Mouse (Mus musculus) kidney, adult 18-20 months (tissue): ENCODE results near the gene Zfp592.
A peak's percentile ranks its signal among the peaks of the same experiment; 100 is the strongest.
"Not testable (repeated sequence)": the region's sequence is repeated elsewhere in the genome, so short reads cannot be mapped to it uniquely, and the experiment has no call there.

Experiments
- DNase-seq: peaks from one replicate; pipeline ENCODE4 v3.0.0; 2021

Zfp592 gene

DNA sequence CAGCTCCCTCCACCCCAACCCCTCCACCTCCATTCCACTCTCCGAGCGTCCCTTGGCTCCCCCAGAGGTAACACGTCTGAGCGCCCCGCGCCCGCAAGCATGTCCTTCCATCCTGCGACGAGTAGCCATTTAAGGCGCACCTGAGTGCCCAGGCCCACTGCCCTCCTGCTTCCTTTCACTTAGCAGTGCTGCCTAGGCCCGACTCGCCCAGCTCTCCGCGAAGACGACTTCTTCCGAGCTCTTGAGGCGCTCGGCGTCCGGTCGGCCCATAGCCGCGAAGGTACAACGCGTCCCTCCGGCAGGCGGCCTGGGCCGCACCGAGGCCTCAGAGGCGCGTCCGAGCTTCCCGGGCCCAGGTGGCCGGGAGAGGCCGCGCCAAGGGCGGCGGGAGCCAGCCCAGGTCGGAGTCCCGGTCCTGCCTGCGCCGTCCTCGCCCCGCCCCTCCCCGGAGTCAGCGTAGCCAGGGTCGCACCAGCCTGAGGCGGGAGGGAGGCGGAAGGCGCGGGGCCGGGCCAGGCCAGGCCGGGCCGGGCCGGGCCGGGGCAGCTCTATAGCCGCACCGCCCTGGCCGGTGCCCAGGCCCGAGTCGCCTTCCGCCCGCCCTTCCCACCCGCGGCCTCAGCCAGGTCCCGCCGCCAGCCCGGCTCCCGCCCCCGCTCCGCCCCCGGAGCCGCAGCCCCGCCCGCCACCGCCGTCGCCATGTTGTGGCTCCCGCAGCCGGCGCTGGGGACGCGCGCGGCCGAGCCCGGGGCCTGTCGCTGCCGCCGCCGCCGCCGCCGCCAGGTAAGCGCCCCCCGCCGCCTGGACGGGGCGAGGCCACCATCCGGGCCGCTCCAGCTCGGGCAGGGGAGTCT, at the start of gene Zfp592:
TSS of gene Zfp592 (plus strand) at position 702 of the 854 bp plus-strand sequence.
- peak; percentile 92 for DNase-seq

DNA sequence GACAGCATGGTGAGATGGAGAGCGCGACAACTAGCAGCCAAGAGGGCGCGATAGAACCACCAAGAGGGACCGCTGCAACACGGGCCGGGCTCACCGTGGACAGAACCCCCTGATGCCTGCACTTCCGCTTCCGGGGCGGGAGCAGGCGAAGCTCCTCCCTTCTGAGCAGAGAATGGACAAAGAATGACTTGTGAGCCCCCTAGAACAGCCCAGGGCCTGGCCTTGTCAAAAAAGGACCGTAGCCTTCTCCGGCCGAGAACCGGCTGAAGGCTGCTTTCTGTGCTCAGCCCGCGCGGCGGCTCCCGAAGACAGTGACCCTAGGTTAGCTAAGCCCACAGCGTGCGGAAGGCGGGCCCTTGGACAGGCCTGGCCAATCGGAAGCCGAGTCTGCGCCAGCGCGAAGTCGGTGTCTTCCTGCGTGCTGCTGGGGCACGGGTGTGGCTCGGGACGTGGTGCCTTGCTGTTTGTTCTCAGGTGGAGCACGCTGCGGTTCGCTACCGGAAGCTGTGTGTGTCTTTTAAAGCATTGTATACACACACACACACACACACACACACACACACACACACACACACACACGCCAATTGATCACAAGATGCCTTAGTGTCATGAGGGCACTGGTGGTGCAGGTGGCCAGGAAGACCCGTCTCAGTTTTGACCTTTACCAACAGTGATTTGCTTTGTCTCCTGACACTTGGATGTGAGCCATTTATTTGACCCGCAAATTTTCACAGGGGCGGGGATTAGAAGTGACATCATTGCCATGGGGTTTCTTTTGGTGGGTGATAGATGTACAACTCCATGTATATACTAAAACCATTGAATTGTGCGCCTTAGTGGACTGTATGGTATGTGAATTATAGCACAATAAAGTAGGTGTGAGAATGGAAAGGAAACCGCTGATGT, 45.8 kb upstream of the Zfp592 start, which contains the start of gene Sec11a:
TSS of gene Sec11a (minus strand) at position 336 of the 906 bp plus-strand sequence.
- DNase-seq = peak; percentile 97

DNA sequence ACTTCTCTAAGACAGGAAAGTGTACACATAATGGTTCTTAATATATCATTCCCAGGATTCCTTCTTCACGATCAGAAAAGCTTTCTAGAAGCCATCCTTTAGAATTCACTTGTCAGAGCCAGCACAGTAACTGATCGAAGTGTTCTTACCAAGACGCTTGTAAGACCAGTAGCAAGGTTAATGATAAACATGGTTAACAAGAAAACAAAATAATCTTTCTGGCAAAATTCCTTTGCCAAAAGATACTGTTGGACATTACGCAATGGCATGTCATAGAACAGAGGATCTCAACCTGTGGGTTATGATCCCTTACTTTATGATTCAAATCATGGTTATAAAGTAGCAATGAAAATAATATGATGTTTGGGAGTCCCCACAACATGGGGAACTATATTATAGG, 42.0 kb upstream of the Zfp592 start:
- no peak for DNase-seq

DNA sequence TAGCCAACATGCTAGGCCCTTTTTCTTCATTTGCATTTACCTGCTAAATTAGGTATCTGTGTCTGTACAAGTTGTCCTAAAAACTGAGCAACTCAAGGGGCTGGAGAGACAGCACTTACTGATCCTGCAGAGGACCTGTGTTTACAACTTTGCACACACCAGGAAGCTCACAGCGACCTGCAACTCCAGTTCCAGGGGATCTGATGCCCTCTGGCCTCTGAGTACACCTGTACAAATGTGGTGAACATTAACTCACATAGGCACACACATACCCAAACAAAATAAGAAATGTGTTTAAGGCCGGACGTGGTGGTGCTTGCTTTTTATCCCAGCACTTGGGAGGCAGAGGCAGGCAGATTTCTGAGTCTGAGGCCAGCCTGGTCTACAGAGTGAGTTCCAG, 41.3 kb upstream of the Zfp592 start:
- no peak for DNase-seq

DNA sequence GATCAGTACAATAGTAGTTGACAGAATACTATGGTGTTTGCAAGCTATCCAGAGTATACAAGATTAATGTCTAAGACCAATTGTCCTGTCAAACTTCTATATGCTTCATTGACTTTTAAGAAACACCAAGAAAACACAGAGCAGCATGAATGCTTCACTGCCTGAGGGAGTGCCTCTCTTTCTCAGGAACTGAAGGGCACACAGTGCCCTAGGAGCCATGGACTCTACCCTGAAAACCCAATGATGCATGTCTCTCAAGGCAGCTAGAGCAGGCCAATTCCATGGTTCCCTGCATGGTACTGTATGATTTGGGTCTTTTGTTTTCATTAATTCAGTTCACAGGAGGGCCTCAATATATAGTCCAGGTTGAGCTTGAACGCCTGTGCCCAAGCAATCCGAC, 39.2 kb upstream of the Zfp592 start:
- no peak for DNase-seq

DNA sequence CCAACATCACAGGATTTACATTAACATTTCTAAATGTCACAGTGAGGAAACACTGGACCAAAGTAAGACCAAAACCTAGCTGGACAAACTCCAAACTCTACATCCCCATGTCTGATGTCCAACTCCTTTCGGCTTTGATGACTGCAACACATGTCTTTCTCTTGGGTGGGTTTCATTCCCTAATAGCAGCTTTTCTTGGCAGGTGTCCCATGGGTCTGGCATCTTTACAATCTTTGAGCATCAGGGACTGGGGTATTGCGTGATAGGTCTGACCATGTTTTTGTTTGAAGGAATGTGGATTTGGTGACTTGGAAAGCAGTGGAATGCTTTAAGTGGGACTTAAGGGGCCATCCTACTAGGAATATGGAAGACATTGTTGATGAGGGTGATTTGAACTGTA, 36.6 kb upstream of the Zfp592 start:
- DNase-seq = no peak

DNA sequence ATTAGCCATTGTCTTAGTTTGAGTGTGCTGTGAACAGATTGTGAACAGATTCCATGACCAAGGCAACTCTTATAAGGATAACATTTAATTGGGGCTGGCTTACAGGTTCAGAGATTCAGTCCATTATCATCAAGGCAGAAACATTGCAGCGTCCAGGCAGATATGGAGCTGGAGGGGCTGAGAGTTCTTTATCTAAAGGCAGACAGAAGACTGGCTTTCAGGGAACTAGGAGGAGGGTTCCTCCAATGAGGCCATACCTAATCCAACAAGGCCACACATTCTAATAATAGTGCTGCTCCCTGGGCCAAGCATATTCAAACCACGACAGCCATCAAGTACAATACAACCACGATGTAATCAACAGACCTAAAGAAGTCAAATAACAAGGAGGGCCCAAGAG, 34.5 kb upstream of the Zfp592 start:
- no peak for DNase-seq

DNA sequence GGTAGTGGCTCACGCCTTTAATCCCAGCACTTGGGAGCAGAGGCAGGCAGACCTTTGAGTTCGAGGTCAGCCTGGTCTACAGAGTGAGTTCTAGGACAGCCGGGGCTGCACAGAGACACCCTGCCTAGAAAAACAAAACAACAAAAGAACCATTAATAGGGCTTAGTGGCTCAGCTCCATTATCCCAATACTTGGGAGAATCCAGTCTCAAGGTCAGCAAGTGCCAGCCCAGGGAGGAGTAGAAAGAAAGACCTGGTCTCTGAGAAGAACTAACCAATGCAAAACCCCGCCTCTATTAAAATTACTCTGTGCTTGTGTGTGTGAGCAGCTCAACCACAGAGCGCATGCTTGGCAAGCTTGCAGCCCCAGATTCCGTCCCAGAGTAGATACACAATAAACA, 30.7 kb upstream of the Zfp592 start:
- no peak for DNase-seq

DNA sequence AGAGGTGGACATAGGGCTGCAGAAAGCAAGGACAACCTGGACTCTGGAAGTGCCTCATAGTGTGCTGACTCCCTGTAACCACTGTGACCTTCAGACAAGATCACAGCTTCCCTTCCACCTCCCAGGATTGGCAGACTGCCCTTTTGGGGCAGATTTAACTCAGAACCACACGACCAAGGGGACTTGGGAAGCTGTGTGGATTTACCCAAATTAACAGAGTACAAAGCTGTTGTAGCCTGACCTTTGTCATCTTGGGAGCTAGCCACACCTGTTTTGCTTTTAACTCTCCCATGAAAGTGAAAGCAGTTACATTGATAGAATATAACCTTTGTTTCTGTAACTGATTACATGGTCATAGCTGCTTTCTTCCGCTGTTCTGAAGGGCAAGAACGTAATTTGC, 22.6 kb upstream of the Zfp592 start:
- DNase-seq = peak; percentile 78

DNA sequence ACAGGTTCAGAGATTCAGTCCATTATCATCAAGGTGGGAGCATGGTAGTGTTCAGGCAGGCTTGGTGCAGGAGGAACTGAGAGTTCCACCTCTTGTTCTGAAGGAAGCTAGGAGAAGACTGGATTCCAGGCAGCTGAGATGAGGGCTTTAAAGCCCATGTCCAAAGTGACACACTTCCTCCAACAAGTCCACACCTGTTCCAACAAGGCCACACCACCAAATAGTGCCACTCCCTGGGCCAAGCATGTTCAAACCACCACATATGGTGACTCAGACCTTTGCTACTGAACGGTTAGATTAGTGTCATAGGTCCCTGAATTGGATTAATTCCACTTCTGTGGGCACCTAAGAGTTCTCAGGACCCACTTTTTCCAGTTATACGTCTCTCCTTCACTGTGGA, 22.1 kb upstream of the Zfp592 start:
- DNase-seq = no peak

DNA sequence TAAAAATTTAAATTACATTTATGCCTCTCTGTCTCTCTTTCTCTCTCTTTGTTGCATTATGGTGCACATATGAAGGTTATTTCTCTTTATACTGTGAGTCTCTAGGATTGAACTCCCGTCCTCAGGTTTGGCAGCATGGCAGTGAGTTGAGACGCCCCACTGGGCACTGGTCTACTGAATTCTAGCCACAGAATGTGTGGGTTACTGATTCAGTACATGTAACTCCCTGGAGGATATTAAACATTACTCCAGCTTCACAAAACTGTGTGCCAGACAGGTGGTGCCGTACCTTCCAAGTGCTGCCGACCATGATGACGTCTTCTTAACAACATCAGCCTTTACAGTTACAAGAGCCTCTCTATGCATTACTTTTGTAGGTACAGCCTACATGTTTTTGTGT, 21.4 kb upstream of the Zfp592 start:
- DNase-seq = no peak

DNA sequence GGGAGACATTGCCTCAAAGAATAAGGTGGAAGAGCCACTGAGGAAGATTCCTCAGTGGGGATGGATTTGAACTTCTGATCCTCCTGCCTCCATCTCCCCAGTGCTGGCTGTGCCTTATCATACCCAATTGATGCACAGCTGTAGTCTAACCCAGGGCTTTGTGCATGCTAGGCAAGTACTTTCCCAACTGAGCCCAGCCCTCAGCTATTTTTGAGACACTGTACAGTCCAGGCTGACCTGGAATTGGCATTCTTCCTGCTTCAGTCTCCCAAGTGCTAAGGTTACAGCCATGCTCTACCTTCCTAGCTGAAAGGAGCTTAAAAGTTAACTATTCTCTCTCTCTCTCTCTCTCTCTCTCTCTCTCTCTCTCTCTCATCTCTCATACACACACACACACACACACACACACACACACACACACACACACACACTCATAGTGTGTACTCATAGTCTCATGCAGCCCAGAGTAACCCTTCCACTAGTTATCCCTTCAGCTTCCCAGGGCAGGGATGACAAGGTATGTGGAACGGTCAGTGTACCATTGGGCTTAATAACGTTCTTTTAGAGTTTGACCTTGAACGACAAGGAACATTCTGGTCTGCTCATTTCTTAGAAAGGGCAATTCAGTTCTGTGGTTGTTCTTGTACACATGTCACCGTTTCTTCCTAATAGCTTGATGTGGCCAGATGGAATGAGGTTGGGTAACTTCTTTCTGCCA, 20.4 kb upstream of the Zfp592 start:
- DNase-seq = not testable (repeated sequence)

DNA sequence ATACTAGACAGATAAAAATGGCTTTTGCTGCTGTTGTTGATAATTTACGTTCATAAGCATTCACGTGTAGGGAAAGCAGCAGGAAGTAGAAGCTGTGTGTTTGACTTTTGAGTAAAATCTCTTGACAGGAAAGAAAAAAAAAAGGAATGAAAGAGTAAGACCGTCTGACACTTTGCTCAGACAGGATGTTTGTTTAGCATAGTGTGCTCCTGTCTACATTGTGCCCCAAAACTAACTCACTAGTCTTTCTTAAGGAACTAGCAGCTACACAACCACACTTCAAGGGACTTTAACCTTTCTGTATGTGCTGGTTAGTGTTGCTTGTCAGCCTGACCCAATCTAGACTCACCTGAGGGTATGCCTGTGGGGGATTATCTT, 19.9 kb upstream of the Zfp592 start:
- DNase-seq = not testable (repeated sequence)

DNA sequence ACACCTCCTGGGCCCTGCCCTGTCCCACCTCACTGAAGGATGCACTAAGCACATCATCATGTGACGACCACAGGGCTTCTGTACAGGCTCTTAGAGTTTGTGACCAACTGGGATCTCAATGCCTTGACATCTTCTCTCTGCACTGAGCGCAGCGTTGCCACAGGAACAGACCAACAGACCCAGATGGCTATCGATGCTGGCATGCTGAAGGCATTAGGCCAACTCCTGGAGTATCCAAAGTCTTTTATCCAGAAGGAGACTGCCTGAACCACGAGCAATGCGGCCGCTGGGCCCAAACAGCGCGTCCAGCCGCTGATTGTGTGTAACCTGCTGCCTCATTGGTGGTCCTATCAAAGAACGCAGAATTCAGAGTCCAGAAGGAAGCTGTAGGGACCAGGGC, 12.9 kb upstream of the Zfp592 start:
- no peak for DNase-seq

DNA sequence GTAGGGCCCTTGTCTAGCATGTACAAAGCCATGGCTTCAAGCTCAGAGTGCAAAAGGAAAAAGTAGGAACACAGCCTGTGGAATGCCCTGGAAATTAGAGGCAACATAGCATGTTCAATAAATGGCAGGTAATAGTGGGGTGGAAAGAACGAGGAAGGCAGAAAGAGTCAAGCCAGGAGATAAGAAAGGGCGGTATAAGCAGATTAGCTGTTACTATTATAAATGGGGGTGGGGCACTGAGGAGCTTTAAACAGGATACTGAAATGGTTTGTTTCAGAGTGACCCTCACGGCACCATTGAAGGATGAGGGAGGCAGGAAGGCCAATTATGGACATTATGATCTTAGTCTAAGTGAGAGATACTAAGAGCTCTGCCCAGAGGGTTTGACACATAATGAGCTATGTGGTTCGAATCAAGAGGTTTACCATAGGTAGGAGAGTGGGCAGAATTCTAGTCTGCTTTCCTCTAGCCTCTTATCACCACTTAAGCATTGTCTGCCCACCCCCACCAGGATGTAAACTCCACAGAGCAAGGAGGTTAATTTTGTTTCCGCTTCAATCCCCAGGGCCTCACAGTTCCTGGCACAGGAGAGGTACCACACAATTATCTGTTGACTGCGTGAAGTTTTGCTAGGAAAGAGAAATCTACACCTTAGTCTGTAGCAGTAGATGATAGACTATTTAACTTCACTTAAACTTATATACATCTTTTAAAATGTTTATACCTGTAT, 6.9 kb upstream of the Zfp592 start:
- no peak for DNase-seq

DNA sequence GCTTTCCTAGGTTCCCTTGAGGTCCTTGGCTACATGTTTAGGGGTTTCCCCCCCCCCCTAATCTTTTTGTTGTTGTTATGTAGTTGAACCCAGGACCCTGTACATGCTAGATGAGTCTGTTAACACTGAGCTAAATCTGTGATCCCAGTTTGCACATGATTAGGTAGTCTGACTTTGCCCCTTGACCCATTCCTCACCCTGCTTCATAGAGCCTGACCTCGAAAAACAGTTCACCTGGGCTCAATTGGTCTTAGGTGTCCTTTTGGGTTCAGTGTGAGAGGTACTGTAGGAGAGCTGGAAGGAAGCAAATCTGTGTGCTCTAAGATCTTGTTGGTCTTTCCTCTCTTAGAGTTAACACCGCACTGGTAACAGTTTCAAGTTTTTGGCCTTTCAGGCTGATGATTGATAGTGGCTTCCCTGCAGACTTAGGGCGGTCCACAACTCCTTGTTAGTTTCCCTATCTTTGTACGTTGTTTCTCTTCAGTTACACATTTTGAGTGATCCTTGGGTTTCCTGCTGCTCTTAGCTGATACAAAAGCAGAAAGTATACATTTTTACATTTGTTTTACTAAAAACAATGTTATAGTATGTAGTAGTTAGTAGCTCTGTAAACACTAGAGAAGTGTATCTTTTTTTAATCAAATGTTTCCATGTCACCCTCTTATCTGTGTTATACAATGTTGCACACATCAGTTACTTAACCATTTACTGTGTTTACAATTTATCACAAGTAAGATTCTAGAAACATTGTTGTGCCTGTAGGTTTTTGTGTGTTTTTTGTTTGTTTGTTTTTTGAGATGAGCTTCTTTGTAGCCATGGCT, 5.5 kb upstream of the Zfp592 start:
- no peak for DNase-seq

DNA sequence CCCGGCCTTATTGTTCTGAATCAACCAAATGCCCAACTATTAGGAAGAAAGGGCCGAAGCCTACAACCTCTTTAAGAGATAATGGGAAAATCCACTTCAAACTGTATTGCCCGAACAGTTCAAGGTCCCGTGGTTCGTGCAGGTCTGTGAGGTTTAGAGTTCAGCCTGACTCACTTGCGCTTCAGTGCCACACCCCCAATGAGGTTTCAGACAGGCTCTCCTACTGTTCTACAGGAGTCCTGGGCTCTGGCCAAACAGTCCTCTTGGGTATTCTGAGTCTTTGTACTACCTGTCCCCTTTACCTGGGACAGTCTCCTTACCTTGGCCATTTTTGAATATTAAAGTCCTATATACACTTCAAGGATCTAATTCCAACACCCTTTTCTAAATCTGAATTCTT, 3.2 kb upstream of the Zfp592 start:
- DNase-seq = peak; percentile 29

DNA sequence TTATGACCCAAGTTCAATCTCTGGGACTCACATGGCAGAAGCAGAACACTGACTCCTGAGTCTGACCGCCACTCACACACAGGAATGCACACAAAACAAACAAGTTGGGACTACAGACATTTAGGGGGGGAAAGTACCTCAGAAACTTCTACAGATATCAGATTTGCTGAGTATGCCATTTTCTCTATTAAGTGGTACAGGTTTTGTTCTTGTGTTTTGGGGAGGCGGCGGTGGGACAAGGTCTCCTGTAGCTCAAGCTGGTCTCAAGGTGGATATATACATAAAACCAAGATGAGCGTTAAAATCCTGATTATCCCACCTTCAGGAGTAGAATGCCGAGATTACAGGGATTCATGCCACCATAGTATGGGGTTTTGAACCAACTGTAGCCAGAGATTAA, 1.9 kb upstream of the Zfp592 start:
- no peak for DNase-seq

DNA sequence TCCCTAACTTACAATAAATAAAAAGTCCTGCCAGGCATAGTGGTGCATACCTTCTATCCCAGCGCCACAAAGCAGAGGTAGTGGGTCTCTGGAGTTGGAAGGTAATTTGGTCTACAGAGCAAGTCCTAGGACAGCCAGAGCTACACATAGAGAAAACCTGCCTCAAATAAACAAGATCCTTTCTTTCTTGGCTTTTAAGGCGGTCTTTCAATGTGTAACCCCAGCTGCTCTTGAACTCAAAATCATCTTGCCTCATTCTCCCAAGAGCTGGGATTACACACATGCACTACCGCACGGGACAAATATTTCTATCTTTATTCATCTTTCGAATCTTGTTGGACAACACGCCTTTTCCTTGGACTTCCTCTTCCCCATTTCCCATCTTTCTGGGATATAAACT, 1.4 kb upstream of the Zfp592 start:
- DNase-seq = no peak

DNA sequence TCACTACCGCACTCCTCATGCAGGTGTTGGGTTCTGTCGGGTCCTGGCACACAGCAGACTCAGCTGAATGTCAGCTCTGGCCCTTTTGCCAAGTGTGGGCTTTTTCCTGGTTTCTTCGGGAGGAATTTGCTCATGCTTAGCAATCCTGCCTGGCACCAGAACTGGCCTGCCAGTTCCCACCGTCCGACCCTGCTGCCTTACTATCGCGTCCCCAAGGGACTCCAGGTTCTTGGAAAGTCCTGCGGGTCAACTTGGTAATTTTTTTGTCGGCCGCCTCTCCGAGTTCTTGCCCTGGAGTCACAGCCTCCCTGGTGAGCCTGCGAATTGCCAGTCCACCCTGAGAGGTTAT, 876 bp upstream of the Zfp592 start:
- DNase-seq = peak; percentile 70

DNA sequence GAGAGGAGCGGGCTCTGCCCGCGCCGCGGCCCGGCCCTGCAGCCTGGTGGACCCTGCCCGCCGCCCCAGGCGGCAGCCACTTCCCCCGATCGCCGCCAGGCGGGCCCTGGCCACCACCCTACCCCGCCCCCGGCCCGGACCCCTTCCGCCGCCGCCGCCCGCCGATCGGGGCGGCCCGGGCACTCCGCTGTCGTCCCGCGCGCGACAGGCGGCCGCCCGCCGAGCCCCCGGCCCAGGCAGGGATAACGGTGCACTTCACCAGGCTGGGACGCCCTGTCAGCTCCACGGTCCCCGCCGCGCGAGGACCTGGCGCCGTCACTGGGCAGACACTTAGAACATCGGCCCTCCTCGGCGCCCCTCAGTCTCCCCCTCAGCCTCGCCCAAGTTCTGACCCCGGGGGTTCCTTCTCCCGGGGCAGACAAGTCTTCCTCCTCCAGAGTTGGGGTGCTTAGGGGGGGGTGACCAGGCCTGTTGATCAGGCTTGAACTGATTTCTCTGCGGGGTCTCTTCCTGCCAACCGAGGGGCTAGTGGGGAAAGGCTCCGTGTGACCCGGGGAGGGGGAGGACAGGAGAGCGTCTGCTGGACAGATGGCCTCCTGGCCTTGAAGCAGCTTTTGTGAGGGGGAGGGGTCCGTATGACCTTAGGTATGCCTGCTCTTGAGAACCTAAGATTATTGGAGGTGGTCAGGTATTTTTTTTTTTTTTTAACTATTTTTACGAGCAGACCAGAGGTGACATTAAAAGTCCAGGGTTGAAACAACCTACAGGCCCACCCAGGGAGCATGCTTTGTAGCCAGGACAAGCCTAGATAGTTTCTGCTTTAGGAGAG, 567 bp downstream of the Zfp592 start:
- DNase-seq = no peak
